Mouse (Mus musculus) neural tube, embryonic 11.5 days (tissue): ENCODE measurements at regions not wholly inside any gene's neighbourhood (a gene's known extent, or its start where the extent isn't known, plus 50 kb on each side); places are given as distances from the start of the nearest gene placed in this dataset.
A peak's percentile ranks its signal among the peaks of the same experiment; 100 is the strongest.
"Not testable (repeated sequence)": the region's sequence is repeated elsewhere in the genome, so short reads cannot be mapped to it uniquely, and the experiment has no call there.

Experiments used
- ATAC-seq: fragments of 200-750 bp; cut with Nextera tagmentation; 2 replicates; pipeline ENCODE4 v1.8.0; 2017; ENCODE audit warnings: moderate number of reproducible peaks, mild to moderate bottlenecking, moderate TSS enrichment, moderate library complexity; ENCODE audit not compliant: insufficient read depth, low FRiP score, low TSS enrichment
- DNase-seq: peaks from one replicate; pipeline ENCODE4 v3.0.0-alpha.2; 2015; ENCODE audit warnings: low spot score
- H3K27ac ChIP-seq: fragments of 300-500 bp; sonication (generic); 2 replicates; pipeline ENCODE4 v1.5.1; 2014; ENCODE audit warnings: low read depth, mild to moderate bottlenecking, low read length
- H3K27me3 ChIP-seq: fragments of 300-500 bp; sonication (generic); 2 replicates; pipeline ENCODE4 v1.6.1; 2014; ENCODE audit warnings: mild to moderate bottlenecking, low read length, mixed read lengths; ENCODE audit not compliant: control insufficient read depth, insufficient read depth
- H3K36me3 ChIP-seq: fragments of 300-500 bp; sonication (generic); 2 replicates; pipeline ENCODE4 v1.6.1; 2014; ENCODE audit warnings: mild to moderate bottlenecking, low read length, moderate library complexity, mixed read lengths; ENCODE audit not compliant: control insufficient read depth, insufficient read depth
- H3K4me1 ChIP-seq: fragments of 300-500 bp; sonication (generic); 2 replicates; pipeline ENCODE4 v1.6.1; 2014; ENCODE audit warnings: low read length, mixed read lengths; ENCODE audit not compliant: control insufficient read depth, insufficient read depth
- H3K4me2 ChIP-seq: fragments of 300-500 bp; sonication (generic); 2 replicates; pipeline ENCODE4 v1.6.1; 2014; ENCODE audit warnings: low read depth, mild to moderate bottlenecking, moderate library complexity
- H3K4me3 ChIP-seq: fragments of 300-500 bp; sonication (generic); 2 replicates; pipeline ENCODE4 v1.5.1; 2014; ENCODE audit warnings: low read depth, low read length
- H3K9ac ChIP-seq: fragments of 300-500 bp; sonication (generic); 2 replicates; pipeline ENCODE4 v1.6.1; 2014; ENCODE audit warnings: mild to moderate bottlenecking, low read length
- H3K9me3 ChIP-seq: fragments of 300-500 bp; sonication (generic); 2 replicates; pipeline ENCODE4 v1.6.1; 2016; ENCODE audit warnings: low read length; ENCODE audit not compliant: control insufficient read depth
- WGBS: fragments of 180-500 bp; shearing (Covaris S2); extraction: QIAGEN DNeasy Blood & Tissue Kit; methylation state at CpG from one replicate; pipeline ENCODE4 v1.1.7; 2014; 5-methylcytosine and 5-hydroxymethylcytosine counted together

DNA sequence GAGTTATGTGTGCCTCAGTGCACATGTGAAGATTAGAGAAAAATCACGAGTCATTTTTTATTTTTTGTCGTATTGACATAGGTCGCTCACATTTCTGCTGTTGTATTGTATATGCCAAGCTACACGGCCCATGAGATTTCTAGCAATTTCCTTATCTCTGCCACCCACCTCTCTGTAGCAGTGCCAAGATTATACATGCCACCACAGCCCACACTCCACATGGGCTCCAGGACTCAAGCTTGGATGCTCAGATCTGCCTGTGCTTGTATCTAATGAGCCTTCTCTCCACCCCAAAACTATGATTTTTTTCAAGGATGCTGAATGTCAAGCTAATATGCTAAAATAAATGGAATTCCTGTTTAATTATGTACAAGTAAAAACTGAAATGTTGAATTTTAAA lies 259.3 kb upstream of the Pld5 start:
- DNase-seq: no peak
- no peak overlapping the region for H3K9ac ChIP-seq
- no peaks in the 10 kb centered on the region for H3K9me3 ChIP-seq
- 91% methylated on average over 4 of the region's 4 CpGs for WGBS
- no peak overlapping the region for H3K4me2 ChIP-seq
- no peaks in the 10 kb centered on the region for H3K36me3 ChIP-seq
- H3K4me3 ChIP-seq: no peak overlapping the region
- no peak overlapping the region for H3K27ac ChIP-seq
- H3K4me1 ChIP-seq: no peaks in the 10 kb centered on the region
- ATAC-seq: no peak
- H3K27me3 ChIP-seq: no peaks in the 10 kb centered on the region

DNA sequence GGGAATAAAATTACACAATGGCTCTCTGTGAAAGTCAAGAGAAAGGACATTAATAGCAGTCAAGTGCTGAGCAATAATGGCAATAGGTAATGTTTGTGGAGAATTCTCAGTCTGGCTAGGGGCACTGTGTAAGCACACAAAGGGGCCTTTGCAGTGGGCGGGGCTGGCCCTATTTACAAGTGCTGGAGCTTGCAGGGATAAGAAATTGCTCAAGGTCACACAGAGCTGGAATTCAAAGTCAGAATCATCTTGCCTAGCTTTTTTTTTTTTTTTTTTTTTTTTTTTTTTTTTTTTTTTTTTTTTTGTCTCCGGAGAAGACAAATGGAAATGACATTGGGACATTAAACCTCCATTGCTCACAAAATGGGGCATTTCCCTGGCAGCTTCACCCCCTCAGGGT lies 253.9 kb upstream of the Pld5 start:
- H3K36me3 ChIP-seq: no peaks in the 10 kb centered on the region
- H3K9me3 ChIP-seq: no peaks in the 10 kb centered on the region
- WGBS: 67% methylated on average over 2 of the region's 2 CpGs
- H3K27ac ChIP-seq: no peak overlapping the region
- no peak for ATAC-seq
- H3K27me3 ChIP-seq: no peaks in the 10 kb centered on the region
- H3K9ac ChIP-seq: no peak overlapping the region
- DNase-seq: peak; percentile 11
- no peak overlapping the region for H3K4me3 ChIP-seq
- no peaks in the 10 kb centered on the region for H3K4me1 ChIP-seq
- H3K4me2 ChIP-seq: no peak overlapping the region

DNA sequence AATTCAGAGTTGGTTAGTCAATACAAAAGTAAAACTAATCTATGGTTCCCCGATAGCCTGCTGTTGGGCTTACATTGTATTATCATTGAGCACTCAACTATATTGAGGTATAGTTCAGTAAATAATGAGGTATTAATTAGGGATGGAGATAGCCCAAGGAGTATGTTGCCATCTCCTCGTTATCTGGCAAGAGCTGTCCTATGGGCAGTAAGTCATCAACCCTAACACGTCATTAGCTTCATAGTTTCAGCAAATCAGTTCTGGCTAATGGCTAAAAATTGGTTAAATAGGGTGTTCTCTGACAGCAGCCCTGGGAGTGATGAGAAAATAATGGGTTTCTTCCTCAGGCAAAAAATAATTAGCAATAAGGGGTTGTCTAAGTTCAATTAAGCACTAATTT lies 236.4 kb upstream of the Pld5 start:
- no peak for DNase-seq
- H3K27ac ChIP-seq: no peak overlapping the region
- H3K4me1 ChIP-seq: no peaks in the 10 kb centered on the region
- WGBS: 84% methylated on average over 3 of the region's 3 CpGs
- no peaks in the 10 kb centered on the region for H3K27me3 ChIP-seq
- H3K9ac ChIP-seq: no peak overlapping the region
- no peaks in the 10 kb centered on the region for H3K9me3 ChIP-seq
- no peak overlapping the region for H3K4me2 ChIP-seq
- no peaks in the 10 kb centered on the region for H3K36me3 ChIP-seq
- no peak for ATAC-seq
- no peak overlapping the region for H3K4me3 ChIP-seq

DNA sequence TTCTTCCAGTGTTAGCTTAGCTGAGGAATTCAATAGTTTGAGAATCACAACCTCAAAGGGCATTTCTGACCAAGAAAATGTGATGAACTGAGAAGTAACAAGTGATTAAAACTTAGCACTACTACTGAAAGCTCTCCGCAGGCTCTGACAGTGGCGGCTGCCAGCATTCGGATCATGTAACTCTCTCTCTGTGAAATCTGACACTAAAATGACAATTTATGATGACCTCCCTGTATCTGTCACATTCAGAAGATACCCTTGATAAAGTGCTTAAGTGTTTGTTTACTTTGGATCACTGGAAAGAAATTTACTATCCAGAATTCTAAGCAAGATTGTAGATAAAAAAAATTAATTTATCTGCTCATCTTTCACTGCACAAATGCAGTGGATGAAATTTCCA lies 230.3 kb upstream of the Pld5 start:
- ATAC-seq: no peak

DNA sequence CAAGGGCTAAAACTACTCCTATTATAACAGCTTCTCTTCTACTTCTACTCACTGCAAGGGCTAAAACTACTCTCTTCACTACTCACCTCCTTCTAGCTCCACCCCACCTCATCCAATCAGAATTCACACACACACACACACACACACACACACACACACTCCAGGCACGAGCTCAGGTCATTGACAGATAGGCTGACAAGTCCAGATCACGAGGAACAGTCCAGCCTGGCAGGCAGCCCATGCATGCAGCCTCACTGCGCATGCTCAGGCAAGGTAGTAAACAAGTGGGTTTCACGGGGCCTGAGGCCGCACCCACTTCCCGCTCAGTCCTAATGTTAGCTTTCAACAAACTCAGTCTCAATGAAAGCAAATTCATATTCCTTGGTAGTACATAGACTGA lies 229.6 kb upstream of the Pld5 start:
- not testable (repeated sequence) for DNase-seq, H3K9me3 ChIP-seq, H3K27me3 ChIP-seq, H3K36me3 ChIP-seq, H3K4me1 ChIP-seq, H3K9ac ChIP-seq, H3K27ac ChIP-seq, ATAC-seq, H3K4me3 ChIP-seq, H3K4me2 ChIP-seq
- WGBS: 81% methylated on average over 6 of the region's 6 CpGs

More for the DNA sequence above, 230.3 kb upstream of the Pld5 start:
- Histone ChIP-seq H3K9ac (no peak overlapping the region), H3K27ac (no peak overlapping the region), H3K4me1 (no peaks in the 10 kb centered on the region), H3K9me3 (no peaks in the 10 kb centered on the region), H3K4me2 (no peak overlapping the region), H3K36me3 (no peaks in the 10 kb centered on the region), H3K27me3 (no peaks in the 10 kb centered on the region), H3K4me3 (no peak overlapping the region)
- no peak for DNase-seq
- WGBS: 82% methylated on average over 3 of the region's 3 CpGs

DNA sequence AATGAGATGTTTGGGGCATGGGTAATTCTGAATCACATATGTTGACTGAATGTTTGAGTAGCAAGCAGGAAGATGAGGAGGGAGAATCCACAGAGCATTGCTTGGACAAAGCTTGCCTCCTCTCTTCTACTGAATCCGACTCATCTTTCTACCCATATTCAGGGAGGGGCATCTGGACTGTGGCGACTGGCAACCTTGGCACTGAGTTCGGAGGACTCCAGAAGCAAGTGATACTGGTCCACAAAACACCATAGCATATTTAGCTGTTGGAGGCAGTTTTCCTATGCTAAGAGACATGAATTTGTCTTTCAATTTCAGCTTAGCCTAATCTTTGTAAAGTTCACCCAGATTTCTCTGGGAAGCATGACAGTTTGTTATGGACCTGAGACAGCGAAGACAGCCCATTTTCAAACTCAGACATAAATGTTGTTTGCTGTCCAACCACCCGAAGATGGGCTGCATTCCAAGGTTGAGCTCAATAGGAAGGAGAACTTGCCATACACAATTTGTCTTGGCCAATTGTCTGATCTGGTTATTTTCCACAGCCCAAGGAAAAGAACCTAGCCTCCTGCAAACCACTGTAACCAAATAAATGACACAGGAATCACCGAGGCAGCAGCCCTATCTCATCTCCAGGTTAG lies 224.0 kb upstream of the Pld5 start:
- Histone ChIP-seq H3K9ac (no peak overlapping the region), H3K27me3 (no peaks in the 10 kb centered on the region), H3K36me3 (no peaks in the 10 kb centered on the region), H3K9me3 (no peaks in the 10 kb centered on the region), H3K4me2 (no peak overlapping the region), H3K4me1 (no peaks in the 10 kb centered on the region), H3K27ac (no peak overlapping the region), H3K4me3 (no peak overlapping the region)
- ATAC-seq (no peak), DNase-seq (no peak)
- 89% methylated on average over 6 of the region's 6 CpGs for WGBS

DNA sequence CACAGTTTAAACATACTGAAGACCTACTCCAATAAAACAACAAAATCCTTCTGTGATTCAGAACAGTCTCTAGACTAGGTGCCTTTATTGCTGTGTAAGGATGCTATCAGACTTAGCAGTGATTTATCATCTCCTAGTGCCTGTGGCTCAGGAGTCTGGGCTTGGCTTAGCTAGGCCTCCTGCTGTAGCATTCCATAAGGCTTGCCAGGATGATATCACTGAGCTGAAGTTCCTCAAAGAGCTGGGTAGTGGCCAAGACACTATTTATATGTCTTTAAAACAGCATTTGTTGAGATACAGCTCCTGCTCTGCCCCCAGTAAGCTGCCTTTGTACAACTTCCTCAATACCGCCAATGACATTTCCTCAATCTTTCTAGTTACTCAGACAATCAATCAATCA lies 193.4 kb upstream of the Pld5 start:
- WGBS: 87% methylated on average over 1 of the region's 1 CpGs
- DNase-seq (no peak), ATAC-seq (no peak)
- Histone ChIP-seq H3K36me3 (no peaks in the 10 kb centered on the region), H3K9ac (no peak overlapping the region), H3K4me1 (no peaks in the 10 kb centered on the region), H3K27me3 (no peaks in the 10 kb centered on the region), H3K4me2 (no peak overlapping the region), H3K4me3 (no peak overlapping the region), H3K9me3 (no peaks in the 10 kb centered on the region), H3K27ac (no peak overlapping the region)

DNA sequence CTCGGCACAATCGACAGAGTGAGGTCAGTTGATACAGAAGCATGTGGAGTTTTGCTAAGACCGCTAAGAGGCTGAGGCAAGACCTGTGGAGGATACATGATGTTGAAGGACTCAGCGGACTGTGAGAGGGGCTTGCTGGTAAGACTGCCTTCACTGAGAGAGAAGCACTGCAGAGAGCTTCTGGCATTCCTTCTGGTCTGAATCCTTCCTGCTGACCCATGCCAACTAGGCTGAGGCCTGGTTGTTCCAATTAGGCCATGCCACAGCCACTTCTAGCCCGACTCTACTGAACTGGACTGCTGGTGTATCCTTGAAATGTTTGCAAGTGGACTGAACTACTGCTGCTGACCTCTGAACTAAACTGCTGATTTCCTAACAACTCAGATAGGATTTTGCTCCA lies 187.0 kb upstream of the Pld5 start:
- Histone ChIP-seq H3K36me3 (no peaks in the 10 kb centered on the region), H3K9me3 (no peaks in the 10 kb centered on the region), H3K27me3 (no peaks in the 10 kb centered on the region), H3K9ac (no peak overlapping the region), H3K4me3 (no peak overlapping the region), H3K4me2 (no peak overlapping the region), H3K27ac (no peak overlapping the region), H3K4me1 (no peaks in the 10 kb centered on the region)
- ATAC-seq (no peak), DNase-seq (no peak)
- WGBS: 88% methylated on average over 5 of the region's 5 CpGs

DNA sequence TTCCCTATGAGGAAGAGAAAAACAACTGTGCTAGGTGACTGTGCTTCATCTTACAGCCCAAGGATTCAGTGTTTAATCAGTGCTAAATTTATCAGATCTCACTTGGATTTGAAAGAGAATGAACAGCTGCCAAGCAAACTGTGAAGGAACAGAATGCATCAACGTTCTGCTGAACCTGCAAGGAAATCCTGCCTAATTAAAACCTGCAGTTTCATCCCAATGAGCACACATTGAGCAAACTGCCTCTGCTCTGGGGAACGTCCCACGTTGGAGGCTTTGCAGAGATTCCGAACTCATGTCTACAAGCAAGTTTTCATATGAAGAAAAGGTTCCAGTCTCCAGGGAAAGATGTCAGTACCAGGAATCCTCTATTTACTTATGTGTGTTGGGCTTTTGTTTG lies 171.6 kb upstream of the Pld5 start:
- no peak for ATAC-seq
- H3K27me3 ChIP-seq: no peaks in the 10 kb centered on the region
- no peak overlapping the region for H3K4me2 ChIP-seq
- H3K36me3 ChIP-seq: no peaks in the 10 kb centered on the region
- H3K4me3 ChIP-seq: no peak overlapping the region
- DNase-seq: no peak
- no peaks in the 10 kb centered on the region for H3K4me1 ChIP-seq
- H3K9me3 ChIP-seq: no peaks in the 10 kb centered on the region
- no peak overlapping the region for H3K9ac ChIP-seq
- 86% methylated on average over 4 of the region's 4 CpGs for WGBS
- no peak overlapping the region for H3K27ac ChIP-seq
